Mouse (Mus musculus): Measurements from ENCODE around the gene Olfr1390. TPM values are rescaled to one million over a fixed set of nuclear protein-coding genes. Genes with fewer than 3 reads are reported as not detected.
"Not testable (repeated sequence)": the region's sequence is repeated elsewhere in the genome, so short reads cannot be mapped to it uniquely, and the experiment has no call there.

The Olfr1390 gene
- total RNA-seq (2021) = not detected
- long read RNA-seq, experiment 1 = 0 reads
- long read RNA-seq, experiment 2 = 0 reads

- intact Hi-C loops (cut with DNase I; ENCODE audit: low total_unique reads) = no loop called here
- no peak for DNase-seq
These were observed at the start of gene Olfr1390 for GRCm38 (mm10) chr11:49334888-49335287. TSS of gene Olfr1390 (plus strand) at chr11:49335188.

- intact Hi-C loops (cut with DNase I; ENCODE audit: low total_unique reads) = no loop called here
- DNase-seq = no peak
These were observed 47.7 kb upstream of the Olfr1390 start for GRCm38 (mm10) chr11:49287251-49287650.

- no peak for DNase-seq
- intact Hi-C loops (cut with DNase I; ENCODE audit: low total_unique reads) = no loop called here
These were observed 42.2 kb upstream of the Olfr1390 start for GRCm38 (mm10) chr11:49292777-49293176.

GRCm38 (mm10) chr11:49304441-49304840, 30.5 kb upstream of the Olfr1390 start, which contains the start of gene Olfr10:
TSS of gene Olfr10 (plus strand) at chr11:49304741.
- intact Hi-C loops (cut with DNase I; ENCODE audit: low total_unique reads) = no loop called here
- DNase-seq = no peak

- DNase-seq; intact Hi-C loops (cut with DNase I; ENCODE audit: low total_unique reads): not testable (repeated sequence)
These were observed 26.4 kb upstream of the Olfr1390 start for GRCm38 (mm10) chr11:49308547-49308946.

- no peak for DNase-seq
- intact Hi-C loops (cut with DNase I; ENCODE audit: low total_unique reads) = no loop called here
These were observed 12.5 kb upstream of the Olfr1390 start, which contains the start of gene Olfr1391 for GRCm38 (mm10) chr11:49322442-49322841. TSS of gene Olfr1391 (plus strand) at chr11:49322742.

GRCm38 (mm10) chr11:49326726-49327125, 8.3 kb upstream of the Olfr1390 start:
- DNase-seq = no peak
- intact Hi-C loops (cut with DNase I; ENCODE audit: low total_unique reads) = no loop called here

- intact Hi-C loops (cut with DNase I; ENCODE audit: low total_unique reads) = no loop called here
- no peak for DNase-seq
These were observed 5.3 kb upstream of the Olfr1390 start for GRCm38 (mm10) chr11:49329686-49330085.

GRCm38 (mm10) chr11:49337150-49337832, 2.3 kb downstream of the Olfr1390 start:
- intact Hi-C loops (cut with DNase I; ENCODE audit: low total_unique reads) = no loop called here
- no peak for DNase-seq

- intact Hi-C loops (cut with DNase I; ENCODE audit: low total_unique reads) = no loop called here
- no peak for DNase-seq
These were observed 48.1 kb downstream of the Olfr1390 start for GRCm38 (mm10) chr11:49383133-49383532.

GRCm38 (mm10) chr11:49386118-49386517, 51.1 kb downstream of the Olfr1390 start:
- DNase-seq; intact Hi-C loops (cut with DNase I; ENCODE audit: low total_unique reads): not testable (repeated sequence)

Other genes with a start within 250 kb of the Olfr1390 start
- under 1 TPM in 1 of 2 experiments, not detected in 1; 0.04 TPM for gene Olfr1396, start 220.3 kb upstream of the Olfr1390 start, total RNA-seq (2021)
- not detected for gene Olfr1395, start 192.9 kb upstream of the Olfr1390 start, total RNA-seq (2021)
- gene Olfr1394, start 180.8 kb upstream of the Olfr1390 start, total RNA-seq (2021) = not detected
- gene Btnl9, start 148.0 kb upstream of the Olfr1390 start, total RNA-seq (2021) = 1 to 10 TPM; 4.8 to 9.0 TPM
- 10 to 100 TPM; 16.5 to 18.1 TPM for gene Zfp62, start 131.9 kb upstream of the Olfr1390 start, total RNA-seq (2021)
- 10 to 100 TPM; 35.7 to 39.5 TPM for gene Mgat1, start 91.0 kb upstream of the Olfr1390 start, total RNA-seq (2021)
- under 1 TPM in 1 of 2 experiments, not detected in 1; 0.23 TPM for gene Olfr1393, start 56.9 kb upstream of the Olfr1390 start, total RNA-seq (2021)
- not detected for gene Olfr1392, start 49.9 kb upstream of the Olfr1390 start, total RNA-seq (2021)
- not detected for gene Olfr10, start 30.4 kb upstream of the Olfr1390 start, total RNA-seq (2021)
- not detected for gene Olfr1391, start 12.4 kb upstream of the Olfr1390 start, total RNA-seq (2021)
- gene Olfr1389, start 87.9 kb downstream of the Olfr1390 start, total RNA-seq (2021) = not detected
- under 1 TPM; 0.07 to 0.08 TPM for gene Olfr1388, start 101.4 kb downstream of the Olfr1390 start, total RNA-seq (2021)
- gene Olfr1387, start 120.2 kb downstream of the Olfr1390 start, total RNA-seq (2021) = not detected
- not detected for gene Olfr1386, start 129.9 kb downstream of the Olfr1390 start, total RNA-seq (2021)
- gene Olfr1385, start 153.9 kb downstream of the Olfr1390 start, total RNA-seq (2021) = not detected
- not detected for gene Olfr1384, start 171.5 kb downstream of the Olfr1390 start, total RNA-seq (2021)
- gene Olfr1383, start 184.5 kb downstream of the Olfr1390 start, total RNA-seq (2021) = not detected
- gene Olfr1382, start 193.1 kb downstream of the Olfr1390 start, total RNA-seq (2021) = not detected
- not detected for gene Olfr1381, start 208.3 kb downstream of the Olfr1390 start, total RNA-seq (2021)
- not detected for gene Olfr1380, start 221.7 kb downstream of the Olfr1390 start, total RNA-seq (2021)

Measured in gastrocnemius, postnatal 14 days (tissue).